Mouse (Mus musculus) activated CD4-positive, CD25-positive, alpha-beta regulatory T cell, adult 9 weeks (primary cell): ENCODE data around the gene Fjx1. TPM values are rescaled to one million over a fixed set of nuclear protein-coding genes. Genes with fewer than 3 reads are reported as not detected.

Source experiments
- polyA plus RNA-seq: library from polyadenylated mRNA; unstranded; fragments of 100-300 nt; shearing (Covaris generic); gene quantifications from one replicate; pipeline ENCODE4 v1.2.1, GENCODE M21; 2017

The Fjx1 gene
- not detected for polyA plus RNA-seq

DNA sequence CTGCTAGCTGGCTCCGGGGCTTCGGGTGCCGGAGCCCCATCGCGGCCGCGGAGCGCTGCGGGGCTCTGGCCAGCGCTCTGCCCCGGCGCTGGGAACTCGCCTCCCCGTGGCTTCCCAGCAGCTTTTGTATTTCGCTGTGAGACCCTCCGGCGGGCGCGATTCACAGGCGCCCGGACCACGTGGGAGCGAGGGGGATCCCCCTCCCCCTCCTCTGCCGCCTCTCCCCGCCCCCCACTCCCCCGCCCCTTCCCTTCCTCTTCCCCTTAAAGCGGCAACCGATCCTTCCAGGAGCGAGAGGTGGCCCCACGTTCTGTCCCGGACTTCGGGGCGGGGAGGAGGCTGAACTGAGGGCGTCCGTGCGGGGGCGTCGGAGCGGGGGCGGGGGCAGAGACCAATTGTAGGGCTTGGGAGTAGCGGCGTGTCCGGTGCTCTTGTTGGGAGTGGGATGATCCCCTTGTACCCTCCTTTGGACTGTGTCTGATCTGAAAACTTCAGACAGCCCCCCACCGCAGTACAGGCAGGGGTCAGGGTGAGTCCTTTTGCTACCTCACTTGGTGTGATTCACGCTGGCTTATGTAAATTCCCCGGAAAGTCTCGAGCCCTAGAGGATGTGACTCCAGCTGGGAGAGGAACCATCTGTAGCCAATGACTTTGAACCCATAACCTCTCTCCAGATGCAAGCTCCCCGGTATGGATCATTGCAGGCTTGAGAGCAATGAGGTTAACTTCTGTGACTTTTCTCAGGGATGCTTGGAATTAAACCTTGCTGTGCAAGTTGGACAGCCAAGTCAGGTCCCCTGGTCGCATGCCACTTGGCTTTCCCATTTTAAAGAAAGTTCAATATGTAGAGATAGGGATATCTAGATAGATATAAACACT is at the start of gene Fjx1:
Gene Fjx1 (minus strand): TSS at position 829 of the 879 bp plus-strand sequence.

GRCm38 (mm10) chr2:102407363-102408184 is 44.7 kb downstream of the Fjx1 start, which contains the start of gene Trim44:
Gene Trim44 (minus strand): TSS chr2:102407828.

Other genes with a start within 250 kb of the Fjx1 start
- 5.9 TPM for gene Trim44, start 44.7 kb downstream of the Fjx1 start, polyA plus RNA-seq
- gene Pamr1, start 97.5 kb upstream of the Fjx1 start, polyA plus RNA-seq: not detected
- not detected for gene Slc1a2, start 206.2 kb upstream of the Fjx1 start, polyA plus RNA-seq